Mouse (Mus musculus) heart, postnatal 36 days (tissue): ENCODE results near the gene Dtnbp1. TPM values are rescaled to one million over a fixed set of nuclear protein-coding genes. Genes with fewer than 3 reads are reported as not detected.

ENCODE experiments used
- DNase-seq, 2 experiments: peaks; one replicate each; pipeline ENCODE4 v3.0.0; 2021 to 2022
- intact Hi-C: fragments of 180-260 bp; cut with DNase I; formaldehyde crosslinking; loops from one replicate; pipeline ENCODE4 v1.15.1; 2025
- total RNA-seq, 2 experiments: library from RNA; stranded (reverse); gene quantifications; 2 replicates each; pipeline ENCODE4 v1.2.3; 2021

Gene Dtnbp1
- total RNA-seq: 100 to 1,000 TPM; 100 to 108 TPM

- DNase-seq: peak; percentile 83 to 84
- intact Hi-C loops: no loop called here
These were observed at the start of gene Dtnbp1 for GRCm38 (mm10) chr13:45001911-45002615. Gene Dtnbp1, minus strand, starts transcription at chr13:45002147.

- intact Hi-C loops: no loop called here
- no peak for DNase-seq
These were observed 47.5 kb upstream of the Dtnbp1 start for GRCm38 (mm10) chr13:45049261-45050020.

GRCm38 (mm10) chr13:45043466-45043865, 41.5 kb upstream of the Dtnbp1 start:
- intact Hi-C loops: no loop called here
- DNase-seq: no peak

- intact Hi-C loops: no loop called here
- DNase-seq: no peak
These were observed 38.8 kb upstream of the Dtnbp1 start for GRCm38 (mm10) chr13:45040741-45041140.

- DNase-seq: no peak
- intact Hi-C loops: no loop called here
These were observed 38.2 kb upstream of the Dtnbp1 start for GRCm38 (mm10) chr13:45040195-45040594.

- no peak for DNase-seq
- intact Hi-C loops: no loop called here
These were observed 34.5 kb upstream of the Dtnbp1 start for GRCm38 (mm10) chr13:45036417-45036816.

- no peak for DNase-seq
- intact Hi-C loops: loop anchor here (5.0 kb wide), 2 partner anchors 133 to 243 kb away; no protein-coding TSS in a partner anchor
These were observed 32.8 kb upstream of the Dtnbp1 start for GRCm38 (mm10) chr13:45034759-45035158.

GRCm38 (mm10) chr13:45033360-45033759, 31.4 kb upstream of the Dtnbp1 start:
- DNase-seq: no peak
- intact Hi-C loops: loop anchor here (5.0 kb wide), 2 partner anchors 134 to 244 kb away; no protein-coding TSS in a partner anchor

- no peak for DNase-seq
- intact Hi-C loops: loop anchor here (5.0 kb wide), 2 partner anchors 135 to 245 kb away; no protein-coding TSS in a partner anchor
These were observed 30.5 kb upstream of the Dtnbp1 start for GRCm38 (mm10) chr13:45032484-45032883.

GRCm38 (mm10) chr13:45031748-45032147, 29.8 kb upstream of the Dtnbp1 start:
- DNase-seq: no peak
- intact Hi-C loops: loop anchor here (2.0 to 5.0 kb wide), 5 partner anchors 136 to 445 kb away; no protein-coding TSS in a partner anchor

GRCm38 (mm10) chr13:45031314-45031713, 29.4 kb upstream of the Dtnbp1 start:
- DNase-seq: peak in 1 of 2 experiments; percentile 12
- intact Hi-C loops: loop anchor here (2.0 to 5.0 kb wide), 5 partner anchors 136 to 445 kb away; no protein-coding TSS in a partner anchor

- peak; percentile 89 to 94 for DNase-seq
- intact Hi-C loops: loop anchor here (2.0 to 5.0 kb wide), 5 partner anchors 136 to 446 kb away; no protein-coding TSS in a partner anchor
These were observed 28.9 kb upstream of the Dtnbp1 start for GRCm38 (mm10) chr13:45030830-45031229.

- intact Hi-C loops: loop anchor here (2.0 to 5.0 kb wide), 5 partner anchors 138 to 447 kb away; no protein-coding TSS in a partner anchor
These were observed 27.8 kb upstream of the Dtnbp1 start for GRCm38 (mm10) chr13:45029791-45030190.

GRCm38 (mm10) chr13:45026291-45026690, 24.3 kb upstream of the Dtnbp1 start:
- DNase-seq: no peak
- intact Hi-C loops: no loop called here

More at GRCm38 (mm10) chr13:45029791-45030190, 27.8 kb upstream of the Dtnbp1 start:
- DNase-seq: no peak

- DNase-seq: no peak
- intact Hi-C loops: no loop called here
These were observed 22.9 kb upstream of the Dtnbp1 start for GRCm38 (mm10) chr13:45024821-45025220.

- no peak for DNase-seq
- intact Hi-C loops: no loop called here
These were observed 21.6 kb upstream of the Dtnbp1 start for GRCm38 (mm10) chr13:45023356-45024150.

GRCm38 (mm10) chr13:45008150-45008549, 6.2 kb upstream of the Dtnbp1 start:
- intact Hi-C loops: no loop called here
- DNase-seq: no peak

GRCm38 (mm10) chr13:45007726-45008125, 5.8 kb upstream of the Dtnbp1 start:
- intact Hi-C loops: no loop called here
- no peak for DNase-seq

- intact Hi-C loops: no loop called here
These were observed 4.5 kb upstream of the Dtnbp1 start for GRCm38 (mm10) chr13:45006483-45006882.

GRCm38 (mm10) chr13:45005861-45006260, 3.9 kb upstream of the Dtnbp1 start:
- intact Hi-C loops: no loop called here

More at GRCm38 (mm10) chr13:45006483-45006882, 4.5 kb upstream of the Dtnbp1 start:
- no peak for DNase-seq

More at GRCm38 (mm10) chr13:45005861-45006260, 3.9 kb upstream of the Dtnbp1 start:
- no peak for DNase-seq
